Mouse (Mus musculus): ENCODE data around the gene Zpld1. TPM values are rescaled to one million over a fixed set of nuclear protein-coding genes. Genes with fewer than 3 reads are reported as not detected.

Zpld1 gene
- polyA plus RNA-seq, 2 experiments: not detected

DNA sequence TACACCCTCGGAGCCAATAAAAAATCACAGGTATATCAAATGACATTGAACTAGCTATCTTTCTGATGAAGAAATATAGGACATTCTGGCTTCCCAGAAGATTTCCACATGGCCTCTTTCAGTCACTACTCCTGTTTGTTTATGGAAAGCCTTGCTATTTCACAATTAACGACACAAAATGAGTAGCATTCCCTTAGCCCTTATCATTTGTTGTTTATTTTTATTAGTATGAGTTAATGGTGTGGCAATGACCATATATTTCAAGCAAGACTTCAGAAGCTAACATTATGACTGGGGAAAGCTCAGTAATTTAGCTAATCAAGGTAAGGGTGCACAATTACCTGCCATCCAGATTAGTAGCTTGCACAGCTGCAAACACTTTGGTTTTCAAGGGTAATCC lies 56.8 kb downstream of the Zpld1 start:
- H3K9me3 ChIP-seq (ENCODE audit: control insufficient read depth, low read length): no peaks in the 10 kb centered on the region
- WGBS (ENCODE audit: insufficient replicate concordance): 40% methylated on average over 2 of the region's 2 CpGs
- TF ChIP-seq CTCF (IDR thresholded peaks at IDR 0.05; ENCODE audit: low read depth): no peak
- TF ChIP-seq EP300 (IDR thresholded peaks at IDR 0.05; ENCODE audit: low read depth): no peak
- H3K36me3 ChIP-seq (replicated peaks; ENCODE audit: control insufficient read depth, insufficient read depth, low read depth): no peaks in the 10 kb centered on the region
- no peak overlapping the region for H3K9ac ChIP-seq (replicated peaks)
- H3K4me3 ChIP-seq (ENCODE audit: insufficient read depth in 1 of 2, low read depth in 2 of 2, low read length in 2 of 2): no peak overlapping the region
- H3K4me1 ChIP-seq (replicated peaks; ENCODE audit: control insufficient read depth in 2 of 2, insufficient read depth in 2 of 2, low read length in 1 of 2): no peaks in the 10 kb centered on the region
- H3K4me2 ChIP-seq (ENCODE audit: low read depth): no peak overlapping the region
- H3K27ac ChIP-seq: no peak overlapping the region
- ATAC-seq (ENCODE audit: insufficient read depth) (no peak), DNase-seq (ENCODE audit: low read depth in 3 of 3, low spot score in 3 of 3) (no peak)
- no peaks in the 10 kb centered on the region for H3K27me3 ChIP-seq (ENCODE audit: control insufficient read depth, insufficient read depth, low read length)

GRCm38 (mm10) chr16:55228995-55229622 lies 68.7 kb downstream of the Zpld1 start:
- TF ChIP-seq CTCF (IDR thresholded peaks at IDR 0.05; ENCODE audit: low read depth): no peak
- TF ChIP-seq EP300 (IDR thresholded peaks at IDR 0.05; ENCODE audit: low read depth): no peak
- H3K27ac ChIP-seq: no peak overlapping the region
- no peak overlapping the region for H3K4me3 ChIP-seq (ENCODE audit: insufficient read depth in 1 of 2, low read depth in 2 of 2, low read length in 2 of 2)
- DNase-seq (ENCODE audit: low read depth in 3 of 3, low spot score in 3 of 3) (no peak), ATAC-seq (ENCODE audit: insufficient read depth) (no peak)
- H3K4me2 ChIP-seq (ENCODE audit: low read depth): no peak overlapping the region
- WGBS (ENCODE audit: insufficient replicate concordance): 90% methylated on average over 1 of the region's 1 CpGs
- H3K27me3 ChIP-seq (ENCODE audit: control insufficient read depth, insufficient read depth, low read length): no peaks in the 10 kb centered on the region
- H3K36me3 ChIP-seq (replicated peaks; ENCODE audit: control insufficient read depth, insufficient read depth, low read depth): no peaks in the 10 kb centered on the region
- no peak overlapping the region for H3K9ac ChIP-seq (replicated peaks)
- no peaks in the 10 kb centered on the region for H3K4me1 ChIP-seq (replicated peaks; ENCODE audit: control insufficient read depth in 2 of 2, insufficient read depth in 2 of 2, low read length in 1 of 2)
- no peaks in the 10 kb centered on the region for H3K9me3 ChIP-seq (ENCODE audit: control insufficient read depth, low read length)

DNA sequence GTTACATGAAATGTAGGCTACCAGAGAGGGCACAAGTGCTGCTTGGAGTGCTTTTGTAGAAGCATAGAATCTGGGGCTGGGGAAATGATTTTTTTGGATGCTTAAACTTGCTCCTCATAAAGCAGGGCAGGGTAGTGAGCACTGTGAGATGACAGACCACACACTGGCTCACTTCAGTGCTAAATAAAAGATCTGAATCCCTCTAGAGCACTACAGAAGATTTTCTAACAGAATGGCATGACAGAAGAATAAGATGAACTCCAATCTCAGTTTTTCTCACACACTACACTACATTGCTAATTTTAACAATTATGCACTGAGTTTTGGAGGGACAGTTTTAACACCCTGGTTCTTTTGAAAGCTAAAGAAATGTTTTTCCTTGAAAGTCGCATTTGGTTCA lies 93.8 kb downstream of the Zpld1 start:
- TF ChIP-seq EP300 (IDR thresholded peaks at IDR 0.05; ENCODE audit: low read depth): no peak
- no peak for TF ChIP-seq CTCF (IDR thresholded peaks at IDR 0.05; ENCODE audit: low read depth)
- DNase-seq (ENCODE audit: low read depth in 3 of 3, low spot score in 3 of 3): no peak
- H3K4me3 ChIP-seq (ENCODE audit: insufficient read depth in 1 of 2, low read depth in 2 of 2, low read length in 2 of 2): no peak overlapping the region
- ATAC-seq (ENCODE audit: insufficient read depth): no peak
- no peaks in the 10 kb centered on the region for H3K9me3 ChIP-seq (ENCODE audit: control insufficient read depth, low read length)
- H3K4me1 ChIP-seq (replicated peaks; ENCODE audit: control insufficient read depth in 2 of 2, insufficient read depth in 2 of 2, low read length in 1 of 2): no peaks in the 10 kb centered on the region
- H3K27ac ChIP-seq: no peak overlapping the region
- H3K36me3 ChIP-seq (replicated peaks; ENCODE audit: control insufficient read depth, insufficient read depth, low read depth): no peaks in the 10 kb centered on the region
- no peak overlapping the region for H3K4me2 ChIP-seq (ENCODE audit: low read depth)
- whole genome bisulfite sequencing (ENCODE audit: insufficient replicate concordance): 66% methylated on average over 1 of the region's 1 CpGs
- no peak overlapping the region for H3K9ac ChIP-seq (replicated peaks)
- H3K27me3 ChIP-seq (ENCODE audit: control insufficient read depth, insufficient read depth, low read length): no peaks in the 10 kb centered on the region

DNA sequence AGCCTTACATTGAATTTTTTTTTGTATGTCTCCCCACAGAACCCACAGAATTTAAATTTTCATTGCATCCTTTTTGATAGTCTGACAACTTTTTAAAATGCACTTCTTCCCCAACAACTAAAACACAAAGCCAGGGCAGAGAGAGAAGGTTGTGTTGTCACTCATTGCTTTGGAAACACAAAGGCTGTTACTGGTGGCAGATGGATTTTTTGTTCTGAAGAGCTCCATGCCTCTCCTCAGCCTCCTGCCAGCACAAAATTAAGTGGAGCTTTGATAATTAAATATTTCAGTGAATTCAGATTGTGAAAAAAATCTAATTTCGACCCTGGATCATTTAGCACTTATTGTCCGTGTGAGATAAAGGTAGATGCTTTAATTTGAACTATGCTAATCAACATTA lies 107.4 kb downstream of the Zpld1 start:
- DNase-seq (ENCODE audit: low read depth in 3 of 3, low spot score in 3 of 3) (no peak), ATAC-seq (ENCODE audit: insufficient read depth) (no peak)
- Histone ChIP-seq H3K4me1 (replicated peaks; ENCODE audit: control insufficient read depth in 2 of 2, insufficient read depth in 2 of 2, low read length in 1 of 2) (no peaks in the 10 kb centered on the region), H3K27me3 (ENCODE audit: control insufficient read depth, insufficient read depth, low read length) (no peaks in the 10 kb centered on the region), H3K4me3 (ENCODE audit: insufficient read depth in 1 of 2, low read depth in 2 of 2, low read length in 2 of 2) (no peak overlapping the region), H3K9ac (replicated peaks) (no peak overlapping the region), H3K36me3 (replicated peaks; ENCODE audit: control insufficient read depth, insufficient read depth, low read depth) (no peaks in the 10 kb centered on the region), H3K9me3 (ENCODE audit: control insufficient read depth, low read length) (no peaks in the 10 kb centered on the region), H3K27ac (no peak overlapping the region), H3K4me2 (ENCODE audit: low read depth) (no peak overlapping the region)
- 46% methylated on average over 2 of the region's 2 CpGs for WGBS (ENCODE audit: insufficient replicate concordance)
- no peak for TF ChIP-seq EP300 (IDR thresholded peaks at IDR 0.05; ENCODE audit: low read depth)
- TF ChIP-seq CTCF (IDR thresholded peaks at IDR 0.05; ENCODE audit: low read depth): no peak

DNA sequence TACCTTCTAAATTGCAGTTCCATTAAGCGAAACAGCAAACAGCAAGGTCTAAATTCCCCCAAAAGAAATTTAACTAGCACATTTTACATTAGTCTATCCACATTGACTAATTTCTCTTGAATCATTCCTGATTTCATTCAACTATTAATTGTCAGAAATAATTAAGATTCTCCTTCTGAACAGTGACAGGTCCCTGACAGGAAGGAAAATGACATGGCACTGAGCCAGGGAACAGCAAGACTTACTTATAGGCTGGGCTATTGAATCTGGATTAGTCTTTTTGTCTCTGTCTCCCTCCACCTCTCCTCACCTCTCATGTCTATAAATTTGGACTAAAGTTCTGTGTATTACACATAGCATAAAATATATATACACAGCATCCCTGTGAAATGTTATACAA lies 112.4 kb downstream of the Zpld1 start:
- H3K27ac ChIP-seq: no peak overlapping the region
- no peak for ATAC-seq (ENCODE audit: insufficient read depth)
- no peaks in the 10 kb centered on the region for H3K9me3 ChIP-seq (ENCODE audit: control insufficient read depth, low read length)
- H3K27me3 ChIP-seq (ENCODE audit: control insufficient read depth, insufficient read depth, low read length): no peaks in the 10 kb centered on the region
- WGBS (ENCODE audit: insufficient replicate concordance): 45% methylated on average over 1 of the region's 1 CpGs
- no peak for DNase-seq (ENCODE audit: low read depth in 3 of 3, low spot score in 3 of 3)
- H3K4me3 ChIP-seq (ENCODE audit: insufficient read depth in 1 of 2, low read depth in 2 of 2, low read length in 2 of 2): no peak overlapping the region
- no peaks in the 10 kb centered on the region for H3K4me1 ChIP-seq (replicated peaks; ENCODE audit: control insufficient read depth in 2 of 2, insufficient read depth in 2 of 2, low read length in 1 of 2)
- no peaks in the 10 kb centered on the region for H3K36me3 ChIP-seq (replicated peaks; ENCODE audit: control insufficient read depth, insufficient read depth, low read depth)
- no peak overlapping the region for H3K9ac ChIP-seq (replicated peaks)
- TF ChIP-seq CTCF (IDR thresholded peaks at IDR 0.05; ENCODE audit: low read depth) (no peak), EP300 (IDR thresholded peaks at IDR 0.05; ENCODE audit: low read depth) (no peak)
- no peak overlapping the region for H3K4me2 ChIP-seq (ENCODE audit: low read depth)

All from liver, embryonic 14.5 days (tissue).